Mouse (Mus musculus): ENCODE results near the gene Mef2b. TPM values are rescaled to one million over a fixed set of nuclear protein-coding genes. Genes with fewer than 3 reads are reported as not detected.

Mef2b gene
- total RNA-seq, 2 experiments from 2014 or later: not detected

- ATAC-seq (replicated peaks; ENCODE audit: poor library complexity, severe bottlenecking): peak; percentile 93
Observed at GRCm38 (mm10) chr8:70131166-70131883, 8.2 kb upstream of the Mef2b start, which contains the start of gene Nr2c2ap. TSS of gene Nr2c2ap (plus strand) at chr8:70131333.

DNA sequence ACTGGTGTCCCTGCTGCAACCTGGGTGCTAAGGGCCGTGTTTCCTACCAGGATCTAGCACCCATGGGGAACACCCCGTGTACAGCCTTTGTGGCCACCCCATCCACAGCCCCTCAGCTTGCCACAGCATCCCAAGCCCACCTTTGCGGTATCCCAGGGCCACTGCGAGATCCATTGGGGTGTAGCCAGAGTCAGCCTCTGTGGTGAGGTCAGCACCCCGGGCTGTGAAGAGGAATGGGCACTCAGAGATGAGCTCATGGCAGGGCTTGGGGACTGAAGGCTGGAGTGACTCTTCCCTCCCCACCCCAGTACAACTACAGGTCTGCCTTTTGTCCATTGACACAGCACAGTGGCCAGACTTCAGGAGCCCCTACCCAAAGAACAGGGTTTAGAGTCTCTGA lies 5.4 kb upstream of the Mef2b start:
- ATAC-seq (replicated peaks; ENCODE audit: poor library complexity, severe bottlenecking): no peak

- ATAC-seq (replicated peaks; ENCODE audit: poor library complexity, severe bottlenecking): no peak
Observed at GRCm38 (mm10) chr8:70134931-70135330, 4.6 kb upstream of the Mef2b start.

DNA sequence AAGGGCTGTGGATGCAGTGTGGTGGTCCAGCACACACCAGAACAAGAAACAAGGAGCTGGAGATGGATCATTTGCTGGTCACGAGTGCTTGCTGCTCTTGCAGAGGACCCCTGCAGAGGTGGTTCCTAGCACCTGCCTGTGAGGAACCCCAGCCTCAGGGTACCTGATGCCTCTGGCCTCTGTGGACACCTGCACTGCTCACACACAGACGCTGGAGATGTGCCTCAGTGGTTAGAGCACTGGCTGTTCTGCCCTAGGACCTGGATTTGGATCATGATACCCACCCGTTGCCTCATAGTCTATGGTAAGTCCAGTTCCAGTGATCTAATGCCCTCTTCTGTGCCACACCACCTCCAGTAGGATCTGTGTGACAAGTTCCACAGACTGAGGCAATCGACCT lies 2.9 kb upstream of the Mef2b start:
- no peak for ATAC-seq (replicated peaks; ENCODE audit: poor library complexity, severe bottlenecking)

GRCm38 (mm10) chr8:70137890-70138289 lies 1.6 kb upstream of the Mef2b start:
- ATAC-seq (replicated peaks; ENCODE audit: poor library complexity, severe bottlenecking): no peak

DNA sequence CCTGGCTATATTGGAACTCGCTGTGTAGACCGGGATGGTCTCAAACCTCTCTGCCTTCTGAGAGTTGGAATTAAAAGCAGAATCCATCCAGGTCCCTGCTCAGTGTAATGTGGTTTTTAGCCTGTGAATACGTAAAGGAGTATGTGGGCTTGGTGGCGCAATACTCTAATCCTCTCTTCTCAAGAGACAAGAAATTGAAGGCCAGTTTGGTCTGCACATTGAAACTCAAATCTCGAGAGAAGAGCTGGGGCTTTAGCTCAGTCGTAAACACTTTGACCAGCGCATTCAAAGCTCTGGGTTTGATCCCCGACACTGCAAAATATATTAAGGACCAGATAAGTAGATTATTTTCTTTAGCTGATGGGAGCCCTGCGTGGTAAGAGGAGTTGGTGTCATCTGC lies 470 bp downstream of the Mef2b start:
- peak; percentile 40 for ATAC-seq (replicated peaks; ENCODE audit: poor library complexity, severe bottlenecking)

GRCm38 (mm10) chr8:70147678-70148607 lies 8.4 kb downstream of the Mef2b start:
- ATAC-seq (replicated peaks; ENCODE audit: poor library complexity, severe bottlenecking): peak; percentile 21; the same call in 1 of the 2 replicates

GRCm38 (mm10) chr8:70150158-70150557 lies 10.6 kb downstream of the Mef2b start:
- no peak for ATAC-seq (replicated peaks; ENCODE audit: poor library complexity, severe bottlenecking)

DNA sequence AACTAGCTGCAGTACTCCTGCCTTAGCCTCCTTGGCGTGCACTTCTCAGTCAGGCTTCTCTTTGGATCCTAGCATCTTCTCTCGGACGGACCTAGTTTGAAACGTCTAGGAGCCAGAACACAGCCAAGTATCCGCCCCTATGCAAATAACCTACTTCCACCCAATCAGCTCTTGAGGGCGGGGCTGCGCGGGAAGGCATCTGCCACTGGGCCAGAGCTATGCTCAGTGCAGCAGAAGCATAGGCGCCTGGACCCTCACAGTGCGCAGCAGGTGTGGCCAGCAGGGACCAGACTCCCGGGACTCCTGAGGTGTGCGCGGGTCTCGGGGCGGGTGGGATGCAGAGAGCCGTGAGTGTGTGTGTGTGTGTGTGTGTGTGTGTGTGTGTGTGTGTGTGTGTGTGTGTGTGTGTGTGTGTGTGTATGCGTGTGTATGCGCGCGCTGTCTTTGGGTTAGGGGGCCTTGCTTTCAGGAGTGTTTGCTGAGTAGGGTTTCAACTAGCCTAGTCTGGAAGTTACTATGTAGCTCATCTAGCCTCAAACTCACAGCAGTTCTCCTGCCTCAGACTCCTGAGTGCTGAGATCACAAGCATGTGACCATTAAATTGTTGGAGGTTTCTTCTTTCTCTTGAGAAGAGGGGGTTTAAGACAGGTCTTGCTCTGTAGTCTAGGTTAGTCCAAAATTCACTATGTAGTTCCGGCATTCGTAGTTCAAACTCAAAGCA lies 13.2 kb downstream of the Mef2b start:
- ATAC-seq (replicated peaks; ENCODE audit: poor library complexity, severe bottlenecking): peak; percentile 98

DNA sequence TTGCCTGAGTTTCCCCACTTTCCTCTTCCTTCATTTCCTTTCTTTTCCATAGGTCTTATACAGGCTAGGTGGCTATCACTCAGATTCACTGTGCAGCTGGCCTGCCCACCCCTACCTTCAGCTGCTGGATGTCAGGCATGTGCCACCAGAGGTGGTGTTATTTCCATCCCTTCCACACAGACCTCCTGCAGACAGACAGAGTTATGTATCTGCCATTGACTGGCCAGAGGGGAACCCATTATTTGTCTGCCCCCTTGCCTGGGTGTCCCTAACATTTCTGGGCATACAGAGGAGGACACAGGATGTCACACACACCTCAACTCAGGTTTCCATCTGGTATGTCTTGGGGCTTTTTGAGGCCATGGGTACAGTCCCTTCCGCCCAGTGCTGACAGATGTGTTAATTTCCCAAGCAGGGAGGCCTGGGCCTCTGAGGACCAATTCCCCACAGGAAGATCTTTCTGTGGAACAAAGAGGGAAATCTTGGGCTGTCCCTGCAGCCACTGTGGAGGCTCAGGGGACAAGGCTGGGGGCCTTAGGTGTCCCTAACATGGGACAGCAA lies 17.8 kb downstream of the Mef2b start:
- ATAC-seq (replicated peaks; ENCODE audit: poor library complexity, severe bottlenecking): no peak

DNA sequence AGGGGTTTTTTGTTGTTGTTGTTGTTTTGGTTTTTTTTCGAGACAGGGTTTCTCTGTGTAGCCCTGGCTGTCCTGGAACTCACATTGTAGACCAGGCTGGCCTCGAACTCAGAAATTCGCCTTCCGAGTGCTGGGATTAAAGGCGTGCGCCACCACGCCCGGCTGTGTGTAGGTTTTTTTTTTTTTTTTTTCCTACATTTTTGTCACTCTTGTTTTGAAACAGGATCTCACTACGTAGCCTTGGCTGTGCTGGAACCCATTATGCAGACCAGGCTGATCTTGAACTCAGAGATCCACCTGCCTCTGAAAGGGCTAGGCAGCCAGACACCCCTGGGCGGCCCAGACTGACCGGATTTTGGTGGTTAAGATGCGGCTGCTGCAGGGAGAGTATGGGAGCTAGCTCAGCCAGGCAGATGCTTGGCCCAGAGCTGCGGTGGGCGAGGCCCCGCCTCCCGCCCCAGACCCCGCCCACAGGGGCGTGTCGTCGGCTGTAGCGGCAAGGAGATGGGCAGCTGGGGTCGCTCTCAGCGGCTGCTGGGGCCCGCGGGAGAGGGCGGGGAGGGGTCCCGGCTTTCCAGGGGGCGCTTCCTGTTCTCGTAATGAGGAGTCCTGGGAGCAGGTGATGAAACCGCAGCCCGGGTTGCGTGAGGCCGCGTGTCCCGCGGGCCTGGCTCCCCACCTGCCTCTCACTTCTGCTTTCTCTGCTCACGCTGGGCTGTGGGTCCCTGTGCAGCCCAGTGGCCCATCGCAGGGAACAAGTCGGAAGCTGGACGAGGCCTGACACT lies 18.8 kb downstream of the Mef2b start:
- ATAC-seq (replicated peaks; ENCODE audit: poor library complexity, severe bottlenecking): peak; percentile 88

DNA sequence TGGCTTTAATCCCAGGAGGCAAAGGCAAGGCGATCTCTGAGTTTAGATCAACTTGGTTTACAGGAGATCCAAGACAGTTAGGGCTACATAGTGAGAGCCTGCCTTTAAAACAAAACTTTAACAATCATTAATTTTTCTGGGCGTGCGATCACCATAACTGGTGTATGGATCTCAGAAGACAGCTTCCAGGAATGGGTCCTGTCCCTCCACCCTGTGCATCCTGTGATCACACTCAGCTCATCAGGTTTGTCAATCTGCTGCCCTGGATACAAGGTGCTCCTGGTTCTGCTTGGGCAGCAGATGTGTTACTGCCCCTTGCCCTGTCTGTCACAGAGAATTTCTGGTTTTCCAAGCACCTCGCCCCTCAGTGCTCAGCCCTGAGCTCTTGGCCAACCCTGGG lies 19.7 kb downstream of the Mef2b start:
- ATAC-seq (replicated peaks; ENCODE audit: poor library complexity, severe bottlenecking): no peak

DNA sequence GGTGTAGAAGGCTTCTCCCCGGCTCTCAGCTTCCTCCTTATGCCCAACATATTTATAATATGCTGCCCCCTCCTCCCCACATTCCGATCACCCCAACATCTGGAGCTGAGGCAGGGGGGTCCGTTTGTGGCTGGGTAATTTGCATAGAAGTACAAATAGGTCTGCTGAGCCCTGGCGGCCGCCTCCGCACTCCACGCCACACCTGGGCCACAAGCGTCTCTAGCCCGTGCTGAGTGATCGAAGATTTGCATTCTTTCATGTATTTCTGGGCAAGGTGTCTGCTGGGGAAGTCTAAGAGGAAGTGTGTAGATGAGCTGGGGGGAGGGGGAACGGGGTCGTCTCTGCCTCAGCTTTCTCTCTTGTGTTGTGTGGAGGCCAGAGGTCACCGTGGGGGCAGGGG lies 20.5 kb downstream of the Mef2b start:
- ATAC-seq (replicated peaks; ENCODE audit: poor library complexity, severe bottlenecking): no peak

- ATAC-seq (replicated peaks; ENCODE audit: poor library complexity, severe bottlenecking): no peak
Observed at GRCm38 (mm10) chr8:70163316-70163715, 23.8 kb downstream of the Mef2b start.

DNA sequence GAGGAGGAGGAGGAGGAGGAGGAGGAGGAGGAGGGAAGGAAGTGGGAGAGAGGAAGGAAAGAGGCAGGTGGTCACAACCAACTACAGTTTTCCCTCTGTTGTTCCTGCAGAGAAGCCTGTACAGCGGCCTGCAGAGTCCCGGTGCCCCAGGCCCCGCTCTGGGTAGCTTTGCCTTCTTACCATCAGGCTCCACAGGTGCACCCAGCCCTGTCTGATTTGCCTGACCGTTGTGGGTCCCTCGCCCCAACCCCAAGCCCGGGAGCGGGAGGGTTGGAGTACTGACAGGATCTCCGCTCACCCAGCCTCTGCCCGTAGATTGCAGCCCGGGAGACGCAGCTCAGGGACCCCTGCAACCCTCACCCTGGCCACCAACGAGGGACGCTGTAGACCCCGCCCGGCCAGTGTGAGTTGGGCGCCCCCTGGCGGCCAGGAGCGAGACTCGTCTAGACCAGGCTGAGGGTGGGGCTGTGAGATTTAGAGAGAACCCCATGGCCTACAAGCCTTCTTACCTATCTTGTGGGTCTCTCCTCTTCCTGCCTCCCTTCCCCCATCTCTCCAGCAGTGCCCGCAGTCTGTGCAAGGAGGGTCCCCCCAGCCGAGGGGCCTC lies 27.1 kb downstream of the Mef2b start:
- peak; percentile 89 for ATAC-seq (replicated peaks; ENCODE audit: poor library complexity, severe bottlenecking)

DNA sequence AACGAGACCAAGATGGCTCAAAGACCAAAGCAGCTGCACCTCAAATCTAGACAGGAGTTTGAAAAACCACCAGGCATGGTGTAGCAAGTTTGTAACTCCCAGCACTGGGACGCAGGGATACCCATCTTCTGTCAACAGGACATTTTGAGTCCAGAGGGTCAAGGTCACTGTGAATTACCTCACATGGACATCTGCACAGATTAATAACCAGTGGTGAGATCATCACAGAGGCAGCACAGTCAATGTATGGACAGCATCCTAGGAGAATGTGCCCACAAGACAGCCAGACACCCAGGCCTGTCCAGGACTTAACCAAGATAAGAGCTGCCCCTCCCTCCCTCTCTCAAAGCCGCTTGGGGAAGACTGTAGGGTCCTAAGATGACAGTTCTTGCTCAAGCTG lies 30.6 kb downstream of the Mef2b start:
- ATAC-seq (replicated peaks; ENCODE audit: poor library complexity, severe bottlenecking): no peak

- ATAC-seq (replicated peaks; ENCODE audit: poor library complexity, severe bottlenecking): no peak
Observed at GRCm38 (mm10) chr8:70170748-70171147, 31.2 kb downstream of the Mef2b start.

- ATAC-seq (replicated peaks; ENCODE audit: poor library complexity, severe bottlenecking): no peak
Observed at GRCm38 (mm10) chr8:70171240-70171639, 31.7 kb downstream of the Mef2b start.

DNA sequence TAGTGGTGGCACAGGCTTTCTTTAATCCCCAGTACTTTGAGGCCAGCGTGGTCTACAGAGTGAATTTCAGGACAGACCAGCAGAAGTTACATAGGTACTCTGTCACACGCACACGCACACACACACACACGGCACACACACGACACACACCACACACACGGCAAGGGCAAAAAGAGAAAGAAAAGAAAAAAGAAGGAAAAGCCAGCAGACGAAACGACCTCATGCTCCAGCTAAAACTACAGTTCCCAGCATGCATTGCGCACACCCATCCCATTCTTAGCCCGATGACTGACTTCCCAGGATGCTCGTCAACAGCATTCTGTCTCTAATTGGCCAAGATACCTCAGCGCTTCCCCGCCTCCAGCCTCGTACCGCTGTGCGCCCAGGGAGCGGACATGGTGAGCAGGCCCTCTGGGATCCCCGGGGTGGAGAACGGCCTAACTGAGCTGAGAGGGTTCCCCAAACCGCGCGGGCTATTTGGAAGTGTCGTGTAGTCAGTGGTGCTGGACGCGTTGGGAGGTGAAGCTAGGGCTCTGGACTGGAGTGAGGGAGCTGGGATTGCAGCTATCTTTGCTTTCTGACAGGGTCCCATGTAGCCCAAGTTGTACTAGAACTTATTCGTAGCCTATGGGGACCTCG lies 32.7 kb downstream of the Mef2b start, which contains the start of gene Tmem161a:
Gene Tmem161a, plus strand, starts transcription at position 314 of the 639 bp plus-strand sequence.
- ATAC-seq (replicated peaks; ENCODE audit: poor library complexity, severe bottlenecking): peak; percentile 99
